Mouse (Mus musculus) testis, postnatal 10 days (tissue): ENCODE results near the gene Tmem201.

Experiments used
- DNase-seq: peaks from one replicate; pipeline ENCODE4 v3.0.0; 2021; ENCODE audit warnings: low spot score

Gene Tmem201

GRCm38 (mm10) chr4:149721163-149721562, 16.7 kb downstream of the Tmem201 start:
- no peak for DNase-seq

DNA sequence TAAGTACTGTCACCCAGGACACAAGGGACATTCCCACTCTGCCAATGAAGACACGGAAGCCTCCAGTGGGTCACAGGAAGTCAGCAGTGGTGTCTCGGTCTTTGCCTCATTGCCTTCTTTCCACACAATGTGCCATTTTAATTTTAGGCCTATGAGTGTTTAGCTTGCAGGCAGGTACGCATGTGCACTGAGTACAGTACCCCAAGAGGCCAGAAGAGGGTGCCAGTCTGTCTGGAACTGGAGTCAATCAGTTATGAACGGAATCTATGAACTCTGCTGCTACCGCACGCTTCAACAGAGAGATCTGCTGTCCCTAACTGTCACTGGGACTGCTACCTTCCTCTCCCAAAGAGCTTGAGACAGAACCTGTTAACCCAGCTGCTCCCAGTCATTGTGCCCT, 18.2 kb downstream of the Tmem201 start:
- peak; percentile 66 for DNase-seq

DNA sequence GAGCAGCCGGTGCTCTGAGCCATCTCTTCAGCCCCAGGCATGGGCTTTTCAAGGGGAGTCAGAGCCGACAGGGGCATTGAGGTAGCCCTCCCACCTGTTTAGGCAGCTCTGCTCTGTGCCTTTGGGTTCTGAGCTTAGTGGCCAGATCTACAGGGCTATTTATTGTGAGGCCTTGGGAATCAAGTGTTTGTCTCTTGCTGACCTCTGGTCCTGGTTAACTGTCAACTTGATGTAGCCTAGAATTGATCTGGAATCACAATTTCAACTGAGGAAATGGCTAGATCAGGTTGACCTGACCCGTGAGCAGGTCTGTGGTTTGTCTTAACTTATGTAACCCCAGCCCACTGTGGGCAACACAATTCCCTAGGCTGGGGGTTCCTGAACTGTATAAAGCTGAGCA, 23.3 kb downstream of the Tmem201 start:
- DNase-seq = no peak

GRCm38 (mm10) chr4:149711955-149712354, 25.9 kb downstream of the Tmem201 start:
- peak; percentile 75 for DNase-seq

GRCm38 (mm10) chr4:149711485-149711884, 26.4 kb downstream of the Tmem201 start:
- no peak for DNase-seq

- no peak for DNase-seq
Measured at GRCm38 (mm10) chr4:149710510-149710909, 27.3 kb downstream of the Tmem201 start.

GRCm38 (mm10) chr4:149705941-149706340, 31.9 kb downstream of the Tmem201 start:
- no peak for DNase-seq

DNA sequence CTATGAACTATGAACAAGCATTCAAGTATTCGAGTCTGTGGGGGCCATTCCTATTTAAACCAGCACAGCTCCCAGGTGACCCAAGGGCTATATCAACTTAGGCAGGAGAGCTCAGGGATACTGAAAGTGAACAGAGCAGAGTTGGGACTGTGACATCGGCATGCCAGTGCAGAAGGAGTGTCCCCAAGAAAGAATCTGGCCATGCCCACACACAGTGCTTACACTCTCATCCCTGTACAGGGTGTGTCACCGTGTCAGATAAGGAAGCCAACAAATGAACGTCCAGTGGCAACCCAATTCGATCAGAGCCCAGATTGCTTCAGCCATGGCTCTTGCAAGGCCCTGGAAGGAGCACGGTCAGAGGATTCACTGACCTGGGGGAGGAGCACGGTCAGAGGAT, 32.5 kb downstream of the Tmem201 start:
- no peak for DNase-seq

DNA sequence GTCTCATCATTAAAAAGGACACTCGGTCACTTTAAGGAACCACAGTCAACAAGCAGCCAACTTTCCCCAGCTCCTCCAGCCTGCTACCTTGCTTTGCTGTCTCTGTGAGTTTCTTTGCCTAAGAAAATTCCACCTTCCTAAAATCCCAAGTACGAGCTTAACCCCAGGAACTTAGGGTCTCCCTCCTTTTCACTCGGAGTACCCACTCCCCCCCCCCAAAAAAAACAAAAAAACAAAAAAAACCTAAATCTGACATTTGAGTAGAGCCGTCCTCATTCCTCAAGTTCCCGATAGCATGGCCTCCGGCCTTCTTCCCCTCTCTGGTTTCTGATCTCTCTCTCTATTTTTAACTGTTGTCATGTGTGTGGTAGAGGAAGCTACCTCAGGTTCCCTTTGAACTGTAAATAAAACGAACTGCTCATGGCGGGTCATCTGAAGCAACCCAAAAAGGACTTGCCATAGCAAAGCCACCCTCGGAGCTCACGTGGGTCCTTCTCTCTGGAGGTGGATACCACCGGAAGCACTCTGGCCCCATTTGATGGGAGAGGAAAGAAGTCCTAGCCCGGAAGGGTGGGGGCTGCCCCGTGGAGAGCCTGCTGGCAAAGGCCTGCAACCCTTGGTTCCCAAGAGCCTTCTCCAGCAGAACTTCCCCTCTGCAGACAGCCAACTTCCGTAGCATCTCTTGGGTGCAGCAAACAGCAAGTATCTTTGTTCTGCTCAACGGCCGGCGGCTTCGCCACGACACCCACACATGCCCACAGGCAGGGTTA, 35.4 kb downstream of the Tmem201 start, which contains the start of gene Pik3cd:
Gene Pik3cd (minus strand): TSS at position 362 of the 770 bp plus-strand sequence.
- no peak for DNase-seq

- DNase-seq = peak; percentile 67
Measured at GRCm38 (mm10) chr4:149701426-149702209, 36.2 kb downstream of the Tmem201 start.

GRCm38 (mm10) chr4:149699953-149700352, 37.9 kb downstream of the Tmem201 start:
- DNase-seq = no peak

DNA sequence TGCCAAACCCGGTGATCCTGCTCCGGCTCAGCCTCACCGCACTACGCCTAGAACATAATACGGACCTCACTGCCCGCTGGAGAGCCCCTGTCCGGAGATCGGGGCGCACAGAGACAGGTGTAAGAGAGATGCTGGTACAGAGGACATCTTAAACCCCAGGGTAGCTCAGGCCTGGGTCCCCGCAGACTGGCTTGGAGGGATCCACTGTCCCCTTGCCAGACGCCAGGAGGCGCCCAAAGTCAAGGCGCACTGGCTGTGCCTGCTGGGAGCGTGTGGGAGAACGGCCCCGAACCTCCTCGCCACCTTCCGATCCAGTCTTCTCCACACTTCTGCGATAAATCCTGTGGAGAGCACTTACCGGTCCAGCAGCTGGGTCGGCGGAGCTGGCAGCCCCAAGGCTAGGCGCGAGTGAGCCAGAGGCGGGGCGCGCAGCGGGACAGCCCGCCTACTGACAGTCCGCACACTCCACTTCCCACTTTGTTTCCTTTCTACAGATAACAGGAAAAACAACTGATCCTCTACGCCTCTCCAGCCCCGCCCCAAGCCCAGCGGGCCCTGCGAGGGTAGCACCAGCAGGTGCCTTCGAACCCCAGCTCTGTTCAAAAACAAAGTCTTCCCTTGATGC, 39.5 kb downstream of the Tmem201 start:
- DNase-seq = peak; percentile 64

- DNase-seq = no peak
Measured at GRCm38 (mm10) chr4:149697506-149698196, 40.2 kb downstream of the Tmem201 start.

- no peak for DNase-seq
Measured at GRCm38 (mm10) chr4:149696189-149696971, 41.5 kb downstream of the Tmem201 start.

GRCm38 (mm10) chr4:149691368-149691767, 46.5 kb downstream of the Tmem201 start:
- no peak for DNase-seq

GRCm38 (mm10) chr4:149690828-149691280, 47.0 kb downstream of the Tmem201 start:
- no peak for DNase-seq

GRCm38 (mm10) chr4:149689822-149690700, 47.8 kb downstream of the Tmem201 start:
- DNase-seq = no peak

- DNase-seq = no peak
Measured at GRCm38 (mm10) chr4:149688861-149689260, 49.0 kb downstream of the Tmem201 start.

- DNase-seq = no peak
Measured at GRCm38 (mm10) chr4:149684841-149685623, 52.8 kb downstream of the Tmem201 start.
